Mouse (Mus musculus) G1E (cell line): ENCODE measurements around the gene Prune1.

Source experiments
- CTCF ChIP-seq: IDR thresholded peaks from 2 replicates; pipeline ENCODE4 v1.5.1; 2012; ENCODE audit warnings: low read depth, low read length, inconsistent platforms, mixed read lengths
- GATA1 ChIP-seq: IDR thresholded peaks from 2 replicates; pipeline ENCODE4 v1.6.1; 2012; ENCODE audit warnings: borderline replicate concordance, low read length, inconsistent platforms, mixed read lengths
- GATA2 ChIP-seq: IDR thresholded peaks from 2 replicates; pipeline ENCODE4 v1.6.1; 2012; ENCODE audit warnings: low read depth, low read length, inconsistent platforms, borderline replicate concordance
- POLR2AphosphoS5 ChIP-seq: IDR thresholded peaks from 2 replicates; pipeline ENCODE4 v1.6.1; 2012; ENCODE audit warnings: low read depth, low read length, inconsistent platforms; ENCODE audit not compliant: insufficient replicate concordance
- TAL1 ChIP-seq: conservative IDR thresholded peaks from 2 replicates; pipeline ENCODE4 v1.6.1; 2012; ENCODE audit warnings: low read depth, low read length, inconsistent platforms, mixed read lengths

DNA sequence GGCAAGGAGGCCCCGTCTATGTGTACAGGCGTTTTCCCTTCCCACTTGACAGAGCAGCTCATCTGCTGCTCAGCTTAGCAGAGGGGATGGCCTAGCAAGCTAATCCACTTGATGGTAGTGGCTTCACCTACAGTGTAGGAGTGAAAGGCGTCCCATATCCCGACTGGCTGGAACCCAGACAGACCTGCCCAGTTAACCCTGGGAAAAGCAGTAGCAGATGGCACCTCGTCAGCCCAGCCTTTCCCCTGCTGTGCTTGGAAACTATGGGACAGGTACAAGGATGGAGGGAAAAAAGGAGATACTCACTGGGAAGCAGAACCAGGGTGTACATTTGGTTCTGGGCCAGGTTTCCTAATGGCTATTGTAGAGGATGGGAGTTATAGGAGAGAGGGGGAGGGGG lies 31.5 kb downstream of the Prune1 start:
- TF ChIP-seq CTCF, result no peak
- TF ChIP-seq TAL1, result no peak
- TF ChIP-seq GATA1, result no peak
- no peak for TF ChIP-seq GATA2
- TF ChIP-seq POLR2AphosphoS5, result no peak
